Mouse (Mus musculus): ENCODE data around the gene Copa.

DNA sequence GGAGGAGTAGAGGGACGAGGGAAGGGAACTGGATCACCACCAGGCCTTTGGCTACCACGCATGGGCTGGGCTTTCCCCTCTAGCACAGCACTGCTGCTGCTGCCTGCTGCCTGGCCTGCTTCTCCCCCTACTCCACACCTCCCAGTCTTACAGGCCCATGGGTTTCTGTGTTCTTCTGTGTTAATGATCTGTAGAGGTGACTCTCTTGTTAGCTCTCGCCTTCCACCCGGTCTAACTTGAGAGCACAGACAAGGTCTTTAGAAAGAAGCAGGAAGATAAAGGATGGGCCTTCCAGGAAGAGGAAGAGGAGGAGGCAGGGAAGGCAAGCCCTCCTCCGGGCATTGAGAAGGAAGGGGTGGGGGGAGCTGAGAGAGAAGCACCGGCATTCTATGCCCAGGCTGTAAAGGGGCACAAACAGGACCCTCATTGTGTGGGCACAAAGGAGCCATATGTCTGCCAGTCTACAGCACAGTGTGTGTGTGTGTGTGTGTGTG is 34.0 kb upstream of the Copa start:
- TF ChIP-seq CTCF (IDR thresholded peaks at IDR 0.05; ENCODE audit: low read depth) = no peak
- TF ChIP-seq EP300 (IDR thresholded peaks at IDR 0.05; ENCODE audit: low read depth) = no peak

Data from liver, postnatal 0 days (tissue).